Comparison of ENCODE assay signal across 8 mouse cellular contexts in genomic region chr13:21402848-21403247, GRCm38 (mm10). TPM values are rescaled to one million over a fixed set of nuclear protein-coding genes. Genes with fewer than 3 reads are reported as not detected.
DNase-seq lines count a peak whose midpoint lies in the region; ATAC-seq and TF ChIP-seq lines count a peak whose summit lies in the region.

No protein-coding gene starts in this region.

- peak overlapping the region; percentile 94 for H3K9ac ChIP-seq in heart, embryonic 13.5 days
- peak overlapping the region; percentile 87 for H3K9ac ChIP-seq in MEL (ENCODE audit: control insufficient read depth, low read depth, low read length, poor library complexity, severe bottlenecking)
- H3K9ac ChIP-seq in hindbrain, embryonic 11.5 days (ENCODE audit: low read depth, low read length): peak overlapping the region; percentile 90

- TF ChIP-seq CTCF in MEL (IDR thresholded peaks at IDR 0.05 in 2 of 3, conservative IDR thresholded peaks at IDR 0.05 in 1 of 3; ENCODE audit: control insufficient read depth in 1 of 3, insufficient read depth in 1 of 3, low read depth in 2 of 3, low read length in 3 of 3, poor library complexity in 1 of 3, severe bottlenecking in 1 of 3): no peak

- peaks cover 12% of the 10 kb centered on the region for H3K79me2 ChIP-seq in MEL (ENCODE audit: control insufficient read depth, insufficient read depth, low read length, poor library complexity)

- peaks cover 40% of the 10 kb centered on the region for H3K4me1 ChIP-seq in heart, embryonic 13.5 days
- H3K4me1 ChIP-seq in MEL (ENCODE audit: control insufficient read depth in 1 of 2, insufficient read depth in 2 of 2, low read length in 2 of 2): peaks cover 0 to 11% of the 10 kb centered on the region in 2 experiments; a peak in 3 of 4 replicates
- H3K4me1 ChIP-seq in hindbrain, embryonic 11.5 days (replicated peaks; ENCODE audit: control insufficient read depth, insufficient read depth, low read length): no peaks in the 10 kb centered on the region
- peaks cover 59% of the 10 kb centered on the region for H3K4me1 ChIP-seq in megakaryocyte, embryonic 14.5 days

- ATAC-seq in heart, embryonic 13.5 days (ENCODE audit: extremely low read depth, insufficient number of reproducible peaks, low FRiP score, low TSS enrichment): no peak
- ATAC-seq in hindbrain, embryonic 11.5 days (ENCODE audit: low FRiP score): peak; percentile 58

- intact Hi-C loops in heart, postnatal 36 days (cut with DNase I): loop anchor here (1.0 to 10.0 kb wide), 6 partner anchors 38 to 312 kb away; partner anchors contain the start of genes Gm11273, Hist1h2ai, Hist1h2bl and Hist1h3h

- peaks cover 15% of the 10 kb centered on the region for H3K36me3 ChIP-seq in heart, embryonic 13.5 days
- H3K36me3 ChIP-seq in MEL (ENCODE audit: control insufficient read depth in 1 of 2, insufficient read depth in 2 of 2, low read length in 2 of 2): peaks cover 0 to 10% of the 10 kb centered on the region in 2 experiments; a peak in 2 of 4 replicates
- no peaks in the 10 kb centered on the region for H3K36me3 ChIP-seq in hindbrain, embryonic 11.5 days (ENCODE audit: control insufficient read depth, insufficient read depth, low read length)
- peaks cover 34% of the 10 kb centered on the region for H3K36me3 ChIP-seq in megakaryocyte, embryonic 14.5 days (replicated peaks; ENCODE audit: low read length)

- DNase-seq in heart, postnatal 36 days: no peak
- DNase-seq in MEL (ENCODE audit: low read depth, low spot score): no peak
- no peak for DNase-seq in hindbrain, embryonic 11.5 days (ENCODE audit: low spot score)
- DNase-seq in embryo, embryonic 10 days (ENCODE audit: low spot score): no peak
- no peak for DNase-seq in frontal cortex, postnatal 10 days (ENCODE audit: low spot score in 2 of 2)
- no peak for DNase-seq in urinary bladder, postnatal 14 days (ENCODE audit: low spot score)

- no peak for TF ChIP-seq EP300 in MEL (IDR thresholded peaks at IDR 0.05; ENCODE audit: low read depth in 1 of 2, low read length in 2 of 2)

- H3K4me3 ChIP-seq in heart, embryonic 13.5 days: peak overlapping the region; percentile 82
- H3K4me3 ChIP-seq in MEL (ENCODE audit: control insufficient read depth in 1 of 2, insufficient read depth in 1 of 2, low read depth in 2 of 2, low read length in 2 of 2): peak overlapping the region; percentile 67 to 83
- H3K4me3 ChIP-seq in hindbrain, embryonic 11.5 days (ENCODE audit: low read depth, low read length): peak overlapping the region; percentile 80
- H3K4me3 ChIP-seq in megakaryocyte, embryonic 14.5 days (replicated peaks): peak overlapping the region; percentile 94

- H3K9me3 ChIP-seq in heart, embryonic 13.5 days: no peaks in the 10 kb centered on the region
- no peaks in the 10 kb centered on the region for H3K9me3 ChIP-seq in MEL (replicated peaks; ENCODE audit: insufficient read depth, low read length)
- H3K9me3 ChIP-seq in hindbrain, embryonic 11.5 days (ENCODE audit: control insufficient read depth, low read length): no peaks in the 10 kb centered on the region
- no peaks in the 10 kb centered on the region for H3K9me3 ChIP-seq in megakaryocyte, embryonic 14.5 days

- peak overlapping the region; percentile 81 for H3K4me2 ChIP-seq in heart, embryonic 13.5 days
- H3K4me2 ChIP-seq in hindbrain, embryonic 11.5 days (replicated peaks; ENCODE audit: low read depth, low read length): peak overlapping the region; percentile 64

- TF ChIP-seq POLR2A in MEL (IDR thresholded peaks at IDR 0.05; ENCODE audit: control insufficient read depth in 1 of 2, insufficient read depth in 1 of 2, low read depth in 1 of 2, low read length in 2 of 2, poor library complexity in 1 of 2): no peak

- WGBS in heart, embryonic 13.5 days: 0% methylated on average over 2 of the region's 2 CpGs
- 0% methylated on average over 2 of the region's 2 CpGs for WGBS in hindbrain, embryonic 11.5 days

- peak overlapping the region; percentile 91 for H3K27ac ChIP-seq in heart, embryonic 13.5 days (replicated peaks)
- H3K27ac ChIP-seq in MEL (ENCODE audit: control insufficient read depth, low read depth, low read length): peak overlapping the region; percentile 32; the same call in 1 of the 2 replicates
- H3K27ac ChIP-seq in hindbrain, embryonic 11.5 days (ENCODE audit: low read depth, low read length): no peak overlapping the region

- no peaks in the 10 kb centered on the region for H3K27me3 ChIP-seq in heart, embryonic 13.5 days (replicated peaks)
- H3K27me3 ChIP-seq in MEL (ENCODE audit: control insufficient read depth in 1 of 2, insufficient read depth in 2 of 2, low read length in 2 of 2): no peaks in the 10 kb centered on the region; a peak in 1 of 4 replicates
- H3K27me3 ChIP-seq in hindbrain, embryonic 11.5 days (ENCODE audit: control insufficient read depth, insufficient read depth, low read length): no peaks in the 10 kb centered on the region
- no peaks in the 10 kb centered on the region for H3K27me3 ChIP-seq in megakaryocyte, embryonic 14.5 days (replicated peaks)

- no peak for TF ChIP-seq RAD21 in MEL (IDR thresholded peaks at IDR 0.05; ENCODE audit: low read depth, low read length)

TF ChIP-seq in MEL, 35 proteins besides CTCF, POLR2A, EP300 and RAD21 (continues in another document):
- TF ChIP-seq TAL1 (IDR thresholded peaks at IDR 0.05; ENCODE audit: low read length) (no peak), USF2 (IDR thresholded peaks at IDR 0.05; ENCODE audit: borderline replicate concordance in 1 of 2, insufficient read depth in 1 of 2, low read depth in 1 of 2, low read length in 2 of 2) (no peak), ZC3H11A (IDR thresholded peaks at IDR 0.05; ENCODE audit: low read depth, low read length) (no peak), TCF12 (IDR thresholded peaks at IDR 0.05; ENCODE audit: low read depth, low read length) (no peak), SIN3A (IDR thresholded peaks at IDR 0.05; ENCODE audit: low read length) (no peak; the same call in 1 of the 2 replicates), MYB (IDR thresholded peaks at IDR 0.05; ENCODE audit: low read depth, low read length) (no peak), E2F4 (IDR thresholded peaks at IDR 0.05; ENCODE audit: borderline replicate concordance, low read depth, low read length) (no peak), POLR2AphosphoS2 (IDR thresholded peaks at IDR 0.05; ENCODE audit: low read length) (no peak), GABPA (IDR thresholded peaks at IDR 0.05; ENCODE audit: low read depth, low read length) (no peak), ETS1 (IDR thresholded peaks at IDR 0.05; ENCODE audit: low read depth, low read length) (no peak), KAT2A (conservative IDR thresholded peaks at IDR 0.05; ENCODE audit: low read depth, low read length) (no peak; the same call in 1 of the 2 replicates), GATA1 (IDR thresholded peaks at IDR 0.05; ENCODE audit: low read depth, low read length) (no peak), CHD1 (IDR thresholded peaks at IDR 0.05; ENCODE audit: low read depth, low read length) (no peak)

RNA-seq across cellular contexts. Expression of gene Zkscan3, which starts 0.3 kb away (rescaled TPM):
- 61.2 and 72.2 TPM in 2 replicates for polyA plus RNA-seq in heart, embryonic 13.5 days (2015; fragmentation: Nextera tagmentation; extraction: Ambion mirVana)
- total RNA-seq in heart, postnatal 36 days (2021): 10 to 100 TPM; 26.4 to 31.2 TPM
- total RNA-seq in MEL (2012; rRNA removed): 16.9 and 17.8 TPM in 2 replicates
- polyA plus RNA-seq in MEL (2012; ENCODE audit: insufficient read depth in 1 of 2, insufficient read length in 2 of 2, low read depth in 1 of 2, low replicate concordance in 2 of 2, missing spikeins in 1 of 2): 10 to 100 TPM in 1 of 2 experiments, not detected in 1; 17.1 TPM
- polyA plus RNA-seq in hindbrain, embryonic 11.5 days (2014; fragmentation: Nextera tagmentation; extraction: Ambion mirVana): 84.8 and 90.5 TPM in 2 replicates
- 4.5 TPM in 1 of 2 replicates, not detected in the other for polyA plus RNA-seq in megakaryocyte, embryonic 14.5 days (2012; ENCODE audit: insufficient read depth, low replicate concordance)

RNA-seq across cellular contexts. Expression of gene Pgbd1, which starts 38.0 kb away (rescaled TPM):
- polyA plus RNA-seq in heart, embryonic 13.5 days (2015; fragmentation: Nextera tagmentation; extraction: Ambion mirVana): 3.1 and 3.2 TPM in 2 replicates
- under 1 TPM; 0.30 to 0.42 TPM for total RNA-seq in heart, postnatal 36 days (2021)
- total RNA-seq in MEL (2012; rRNA removed): 0.26 and 0.35 TPM in 2 replicates
- polyA plus RNA-seq in MEL (2012; ENCODE audit: insufficient read depth in 1 of 2, insufficient read length in 2 of 2, low read depth in 1 of 2, low replicate concordance in 2 of 2, missing spikeins in 1 of 2): under 1 TPM in 1 of 2 experiments, not detected in 1; 0.25 TPM
- 5.9 and 6.0 TPM in 2 replicates for polyA plus RNA-seq in hindbrain, embryonic 11.5 days (2014; fragmentation: Nextera tagmentation; extraction: Ambion mirVana)
- polyA plus RNA-seq in megakaryocyte, embryonic 14.5 days (2012; ENCODE audit: insufficient read depth, low replicate concordance): 0.07 TPM in 1 of 2 replicates, not detected in the other

RNA-seq across cellular contexts. Expression of gene Zscan12, which starts 40.2 kb away (rescaled TPM):
- 7.1 and 7.7 TPM in 2 replicates for polyA plus RNA-seq in heart, embryonic 13.5 days (2015; fragmentation: Nextera tagmentation; extraction: Ambion mirVana)
- 1 to 10 TPM; 5.3 to 5.8 TPM for total RNA-seq in heart, postnatal 36 days (2021)
- total RNA-seq in MEL (2012; rRNA removed): 9.7 and 11.1 TPM in 2 replicates
- 1 to 10 TPM in 1 of 2 experiments, not detected in 1; 6.8 TPM for polyA plus RNA-seq in MEL (2012; ENCODE audit: insufficient read depth in 1 of 2, insufficient read length in 2 of 2, low read depth in 1 of 2, low replicate concordance in 2 of 2, missing spikeins in 1 of 2)
- polyA plus RNA-seq in hindbrain, embryonic 11.5 days (2014; fragmentation: Nextera tagmentation; extraction: Ambion mirVana): 18.7 and 20.3 TPM in 2 replicates
- polyA plus RNA-seq in megakaryocyte, embryonic 14.5 days (2012; ENCODE audit: insufficient read depth, low replicate concordance): 1.3 TPM in 1 of 2 replicates, not detected in the other

RNA-seq across cellular contexts. Expression of gene Zscan26, which starts 50.7 kb away (rescaled TPM):
- polyA plus RNA-seq in heart, embryonic 13.5 days (2015; fragmentation: Nextera tagmentation; extraction: Ambion mirVana): 28.0 and 29.7 TPM in 2 replicates
- total RNA-seq in heart, postnatal 36 days (2021): 10 to 100 TPM; 20.4 to 23.2 TPM
- 7.4 and 7.7 TPM in 2 replicates for total RNA-seq in MEL (2012; rRNA removed)
- 1 to 10 TPM in 1 of 2 experiments, not detected in 1; 8.0 TPM for polyA plus RNA-seq in MEL (2012; ENCODE audit: insufficient read depth in 1 of 2, insufficient read length in 2 of 2, low read depth in 1 of 2, low replicate concordance in 2 of 2, missing spikeins in 1 of 2)
- polyA plus RNA-seq in hindbrain, embryonic 11.5 days (2014; fragmentation: Nextera tagmentation; extraction: Ambion mirVana): 18.4 and 21.0 TPM in 2 replicates
- polyA plus RNA-seq in megakaryocyte, embryonic 14.5 days (2012; ENCODE audit: insufficient read depth, low replicate concordance): 0.70 TPM in 1 of 2 replicates, not detected in the other

RNA-seq across cellular contexts. Expression of gene Olfr1367, which starts 56.1 kb away (rescaled TPM):
- not detected in 2 replicates for polyA plus RNA-seq in heart, embryonic 13.5 days (2015; fragmentation: Nextera tagmentation; extraction: Ambion mirVana)
- total RNA-seq in heart, postnatal 36 days (2021): not detected
- total RNA-seq in MEL (2012; rRNA removed): not detected in 2 replicates
- not detected for polyA plus RNA-seq in MEL (2012; ENCODE audit: insufficient read depth in 1 of 2, insufficient read length in 2 of 2, low read depth in 1 of 2, low replicate concordance in 2 of 2, missing spikeins in 1 of 2)
- polyA plus RNA-seq in hindbrain, embryonic 11.5 days (2014; fragmentation: Nextera tagmentation; extraction: Ambion mirVana): not detected in 2 replicates
- not detected in 2 replicates for polyA plus RNA-seq in megakaryocyte, embryonic 14.5 days (2012; ENCODE audit: insufficient read depth, low replicate concordance)
